Mouse (Mus musculus) kidney, adult 11 months (tissue): Measurements from ENCODE around the gene Gm3269.
"Not testable (repeated sequence)": the region's sequence is repeated elsewhere in the genome, so short reads cannot be mapped to it uniquely, and the experiment has no call there.

Experiments
- DNase-seq: peaks from one replicate; pipeline ENCODE4 v3.0.0; 2022

The Gm3269 gene

GRCm38 (mm10) chr14:4837806-4838205 is at the start of gene Gm3269:
Gene Gm3269 (plus strand): TSS chr14:4838106.
- not testable (repeated sequence) for DNase-seq

GRCm38 (mm10) chr14:4806421-4806820 is 31.5 kb upstream of the Gm3269 start:
- not testable (repeated sequence) for DNase-seq

- DNase-seq = not testable (repeated sequence)
Observed at GRCm38 (mm10) chr14:4821950-4822349, 16.0 kb upstream of the Gm3269 start.

GRCm38 (mm10) chr14:4855299-4855980 is 17.5 kb downstream of the Gm3269 start, which contains the start of gene Gm3264:
Gene Gm3264 (plus strand): TSS chr14:4855576.
- not testable (repeated sequence) for DNase-seq

GRCm38 (mm10) chr14:4892116-4892515 is 54.2 kb downstream of the Gm3269 start, which contains the start of gene Gm3278:
Gene Gm3278 (plus strand): TSS chr14:4892416.
- DNase-seq = not testable (repeated sequence)
